Mouse (Mus musculus): Measurements from ENCODE around the gene Sept8. TPM values are rescaled to one million over a fixed set of nuclear protein-coding genes. Genes with fewer than 3 reads are reported as not detected.

Gene Sept8
- 38.6 and 46.0 TPM in 2 replicates for polyA plus RNA-seq (2012; rRNA removed)

DNA sequence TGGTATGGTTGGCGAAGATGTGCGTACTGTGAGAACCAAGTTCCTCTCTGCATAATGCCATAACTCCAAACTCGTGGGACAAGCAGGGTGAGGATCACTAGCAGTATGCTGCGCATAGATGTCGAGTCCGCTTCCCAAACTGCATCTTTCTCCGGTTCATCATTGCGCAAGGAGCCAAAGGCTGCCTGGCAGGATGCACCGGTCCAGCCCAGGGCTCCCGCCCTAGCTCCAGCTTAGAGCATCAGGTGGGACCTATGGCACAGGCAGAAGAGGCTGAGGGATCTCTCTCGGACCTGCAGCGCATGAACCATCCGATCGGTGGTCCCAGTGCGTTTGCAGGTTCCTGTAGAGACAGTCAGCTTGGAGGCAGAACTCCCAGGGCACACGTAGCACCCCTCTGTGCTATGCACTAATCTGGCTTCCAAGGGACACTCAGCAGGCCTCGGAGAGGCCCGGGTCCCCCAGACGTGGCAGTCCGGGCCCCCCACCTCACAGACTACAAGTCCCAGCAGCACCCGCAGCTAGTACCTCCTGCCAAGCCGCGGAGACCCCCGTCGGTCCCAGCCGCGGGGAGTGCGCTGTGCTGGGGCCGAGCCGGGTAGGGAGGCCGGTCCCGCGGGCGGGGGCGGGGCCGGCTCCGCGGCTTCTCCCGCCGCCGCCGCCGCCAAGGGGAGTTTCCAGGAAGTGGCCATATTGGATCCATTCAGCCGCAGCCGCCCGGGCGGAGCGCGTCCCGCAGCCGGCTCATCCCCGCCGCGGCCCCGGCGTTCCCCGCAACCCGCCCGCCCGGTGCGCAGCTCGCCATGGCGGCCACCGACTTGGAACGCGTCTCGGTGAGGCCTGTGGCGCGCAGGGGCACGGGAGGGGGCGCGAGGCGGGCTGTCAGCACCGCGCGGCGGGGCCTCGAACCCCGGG, at the start of gene Sept8:
TSS of gene Sept8 (plus strand) at position 51 of the 915 bp plus-strand sequence.

DNA sequence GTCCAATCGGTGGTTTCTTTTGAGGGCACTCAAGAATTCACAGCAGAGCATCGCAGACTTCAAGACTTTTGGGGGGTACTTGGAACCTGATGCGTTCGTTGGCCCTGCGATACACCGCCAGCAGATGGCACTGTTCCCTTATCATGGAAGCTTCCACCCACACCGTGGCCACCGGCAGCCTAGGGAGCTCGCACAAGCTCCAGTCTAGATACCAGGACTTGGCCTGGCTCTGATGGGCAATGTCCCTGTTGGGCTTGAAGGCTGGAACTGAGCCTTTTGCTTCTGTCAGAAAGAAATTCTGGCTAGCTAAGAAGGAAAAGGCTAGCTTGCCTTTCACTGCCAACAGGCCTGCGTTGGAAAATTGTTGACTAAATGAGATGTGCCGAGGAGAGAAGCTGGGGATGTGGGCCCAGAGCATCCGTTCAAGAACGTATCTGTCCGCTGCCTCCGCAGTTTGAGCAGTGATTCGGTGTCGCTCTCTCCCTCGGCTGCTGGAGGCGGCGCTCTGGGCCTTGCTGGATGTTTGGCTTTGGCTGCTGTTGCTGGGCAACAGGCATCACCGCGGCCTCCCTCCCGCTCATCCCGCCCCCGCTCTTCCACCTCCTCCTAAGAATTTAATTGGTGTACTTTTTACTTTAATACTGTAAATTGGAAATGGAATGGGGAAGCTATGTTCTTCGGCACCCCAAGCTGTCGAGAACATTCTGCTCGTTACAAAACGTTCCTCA, 48.9 kb upstream of the Sept8 start, which contains the start of gene Gm9837:
TSS of gene Gm9837 (minus strand) at position 512 of the 728 bp plus-strand sequence.

DNA sequence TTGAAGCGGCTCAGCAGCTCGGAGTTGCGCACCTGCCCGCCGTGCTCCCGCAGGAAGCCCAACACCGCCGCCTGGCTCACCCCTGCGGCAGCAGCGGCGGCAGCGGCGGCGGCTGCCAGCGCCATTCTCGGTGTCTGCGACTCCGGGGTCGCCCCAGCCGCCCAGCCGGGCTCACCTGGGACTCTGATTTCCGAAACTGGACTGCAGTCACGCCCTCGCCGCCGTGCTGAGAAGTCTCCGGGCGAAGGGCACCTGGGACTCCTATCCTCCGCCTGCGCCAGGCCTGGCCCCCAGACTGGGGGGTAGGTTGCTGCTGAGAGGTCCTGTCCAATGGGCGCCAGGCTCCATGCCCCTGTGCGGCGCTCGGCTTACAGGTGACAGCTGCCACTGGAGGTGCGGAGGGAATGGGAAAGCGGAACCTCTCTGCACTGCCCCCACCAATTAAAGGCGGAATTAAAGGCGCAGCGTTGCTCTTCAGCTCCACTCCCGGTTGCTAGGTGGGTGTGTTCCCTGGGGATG, 39.2 kb upstream of the Sept8 start, which contains the start of the genes Gm9945 and Sowaha:
TSS of gene Gm9945 (plus strand) at position 384 of the 519 bp plus-strand sequence.
TSS of gene Sowaha (minus strand) at position 492 of the 519 bp plus-strand sequence.

DNA sequence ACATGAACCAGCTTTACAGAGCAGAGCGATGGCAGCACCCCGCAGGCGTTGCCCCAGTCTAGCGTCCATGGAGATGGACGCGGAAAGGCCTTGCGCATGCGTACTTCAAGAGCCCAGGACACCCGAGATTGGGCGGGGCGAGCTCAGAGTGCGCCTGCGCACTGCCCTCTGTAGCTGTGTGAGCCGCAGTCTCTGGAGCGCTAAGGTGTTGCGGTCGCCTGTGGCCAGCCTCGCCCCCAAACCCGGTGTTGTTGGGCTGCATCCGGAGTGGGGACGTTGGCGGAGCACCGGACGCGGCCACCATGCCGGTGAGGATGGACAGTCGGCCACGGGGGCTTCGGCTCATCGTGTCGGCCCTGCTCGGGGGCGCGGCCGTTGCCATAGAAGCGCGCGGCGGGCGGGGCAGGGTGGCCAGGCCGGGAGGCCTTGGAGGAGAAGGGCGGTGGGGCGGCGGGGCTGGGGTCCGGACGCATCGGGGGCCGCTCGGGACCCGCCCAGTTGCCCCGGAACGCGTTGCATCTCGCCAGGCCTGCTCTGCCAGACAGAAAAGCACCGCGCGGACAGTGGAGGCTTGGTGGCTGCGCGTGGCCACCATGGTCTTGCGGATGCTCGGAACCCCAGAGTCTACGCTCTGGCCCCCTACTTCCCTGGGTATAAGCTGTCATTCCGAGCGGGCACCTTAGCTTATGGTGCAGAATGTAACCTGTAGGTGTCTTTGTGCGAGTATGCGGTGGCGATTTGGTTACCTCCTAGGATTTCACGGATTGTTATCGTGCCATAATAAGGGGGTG, 48.4 kb downstream of the Sept8 start, which contains the start of gene Kif3a:
TSS of gene Kif3a (plus strand) at position 156 of the 791 bp plus-strand sequence.

Other genes starting within 250 kb of the Sept8 start
- 80.5 and 86.7 TPM in 2 replicates for gene Hspa4, start 218.8 kb upstream of the Sept8 start, polyA plus RNA-seq (2012; rRNA removed)
- 10.5 and 11.4 TPM in 2 replicates for gene Zcchc10, start 194.6 kb upstream of the Sept8 start, polyA plus RNA-seq (2012; rRNA removed)
- gene Aff4, start 168.4 kb upstream of the Sept8 start, polyA plus RNA-seq (2012; rRNA removed), result 53.7 and 61.3 TPM in 2 replicates
- gene Leap2, start 96.1 kb upstream of the Sept8 start, polyA plus RNA-seq (2012; rRNA removed), result 0.25 TPM in 1 of 2 replicates, not detected in the other
- 288 and 294 TPM in 2 replicates for gene Uqcrq, start 88.4 kb upstream of the Sept8 start, polyA plus RNA-seq (2012; rRNA removed)
- 2.4 and 2.6 TPM in 2 replicates for gene Gdf9, start 88.2 kb upstream of the Sept8 start, polyA plus RNA-seq (2012; rRNA removed)
- 0.06 and 0.25 TPM in 2 replicates for gene Gm10447, start 62.1 kb upstream of the Sept8 start, polyA plus RNA-seq (2012; rRNA removed)
- gene Shroom1, start 62.1 kb upstream of the Sept8 start, polyA plus RNA-seq (2012; rRNA removed), result 2.3 and 4.0 TPM in 2 replicates
- not detected in 2 replicates for gene Gm9837, start 48.8 kb upstream of the Sept8 start, polyA plus RNA-seq (2012; rRNA removed)
- not detected in 2 replicates for gene Gm9945, start 39.1 kb upstream of the Sept8 start, polyA plus RNA-seq (2012; rRNA removed)
- gene Sowaha, start 39.0 kb upstream of the Sept8 start, polyA plus RNA-seq (2012; rRNA removed), result 0.81 and 1.2 TPM in 2 replicates
- 89.6 and 93.3 TPM in 2 replicates for gene Kif3a, start 48.1 kb downstream of the Sept8 start, polyA plus RNA-seq (2012; rRNA removed)
- not detected in 2 replicates for gene Il4, start 99.4 kb downstream of the Sept8 start, polyA plus RNA-seq (2012; rRNA removed)
- not detected in 2 replicates for gene Il13, start 115.4 kb downstream of the Sept8 start, polyA plus RNA-seq (2012; rRNA removed)
- 6.5 and 7.1 TPM in 2 replicates for gene Rad50, start 188.1 kb downstream of the Sept8 start, polyA plus RNA-seq (2012; rRNA removed)
- gene Il5, start 201.5 kb downstream of the Sept8 start, polyA plus RNA-seq (2012; rRNA removed), result 0.05 and 0.08 TPM in 2 replicates

Measured in central nervous system, embryonic 14 days (tissue).